Mouse (Mus musculus) liver, embryonic 14.5 days (tissue): ENCODE measurements around the gene Sdhaf1.

Experiments used
- CTCF ChIP-seq: IDR thresholded peaks from 2 replicates; pipeline ENCODE4 v1.5.1; 2016; ENCODE audit warnings: antibody characterized with exemption, low read depth, control low read depth
- EP300 ChIP-seq: IDR thresholded peaks from 2 replicates; pipeline ENCODE4 v1.6.1; 2016; ENCODE audit warnings: antibody characterized with exemption, low read depth

- TF ChIP-seq CTCF, result no peak
- no peak for TF ChIP-seq EP300
Observed at GRCm38 (mm10) chr7:30297266-30297665, 26.4 kb downstream of the Sdhaf1 start.
